Mouse (Mus musculus) 3T3-L1 (cell line): ENCODE measurements around the gene Mapkapk2.
A peak's percentile ranks its signal among the peaks of the same experiment; 100 is the strongest.

Experiments used
- DNase-seq: peaks from one replicate; pipeline ENCODE4 v3.0.0-alpha.2; 2015; ENCODE audit warnings: low read depth, low spot score

The Mapkapk2 gene

GRCm38 (mm10) chr1:131112576-131112975 lies 14.9 kb upstream of the Mapkapk2 start:
- DNase-seq: peak; percentile 86

DNA sequence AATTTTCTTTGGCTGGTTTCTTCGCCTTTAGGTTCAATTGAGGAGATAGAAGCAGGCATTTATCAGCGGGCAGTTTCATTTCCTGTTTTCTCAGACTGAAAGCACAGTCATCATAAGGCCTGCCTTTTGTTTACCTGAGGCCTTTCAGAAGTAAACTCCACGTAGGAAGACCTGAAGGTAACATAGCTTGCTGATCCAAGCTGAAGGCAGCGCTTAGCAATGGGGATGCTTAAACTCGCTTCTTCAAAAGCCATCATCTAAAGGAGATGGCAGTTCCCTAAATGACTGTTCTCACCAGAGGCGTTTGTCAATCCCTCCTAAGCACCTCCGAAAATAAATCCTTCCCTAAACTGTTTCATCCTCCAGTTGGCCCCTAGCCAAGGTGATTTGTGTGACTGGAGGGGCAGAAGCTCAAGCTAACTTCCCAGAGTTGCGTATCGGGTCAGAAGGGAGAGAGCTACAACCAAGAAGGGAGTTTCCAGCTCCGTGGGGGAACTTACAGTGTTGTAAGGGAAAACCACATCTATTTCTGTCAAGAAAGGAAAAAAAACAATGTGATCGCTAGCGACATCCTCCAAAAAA lies 13.0 kb upstream of the Mapkapk2 start:
- DNase-seq: peak; percentile 55

DNA sequence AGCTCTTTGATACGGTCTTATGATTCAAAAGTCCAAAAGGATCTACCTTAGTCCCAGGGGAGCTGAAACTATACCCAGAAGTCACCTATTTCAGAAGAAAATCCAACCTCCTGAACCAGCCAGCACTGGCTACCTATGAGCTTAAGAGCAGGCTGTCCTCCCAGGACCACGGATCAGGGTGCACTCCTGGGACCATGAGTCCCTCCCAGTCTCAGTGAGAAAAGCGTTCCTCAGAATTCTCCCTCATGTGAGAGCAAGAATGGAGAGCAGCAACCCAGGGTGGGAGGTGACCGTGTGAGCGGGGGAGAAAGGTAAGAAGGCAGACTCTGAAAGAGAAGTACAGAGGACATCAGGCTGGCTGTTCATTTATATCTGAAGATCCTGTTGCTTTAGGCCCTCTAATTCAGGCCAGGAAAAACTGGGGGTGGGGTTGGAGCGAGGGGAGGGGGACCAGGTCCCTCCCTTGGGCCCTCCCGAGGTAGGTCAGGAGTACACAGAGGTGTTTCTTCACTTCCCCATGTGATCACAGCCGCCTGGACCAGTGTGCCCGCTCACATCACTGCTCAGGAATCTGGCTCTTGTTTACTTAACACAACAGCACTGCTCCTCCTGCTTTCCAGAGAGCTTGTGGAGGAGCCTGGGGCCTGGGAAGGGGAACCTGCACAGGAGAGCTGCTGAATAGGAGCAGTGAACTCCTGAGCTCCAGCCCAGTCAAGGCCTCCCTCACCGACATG lies 10.1 kb upstream of the Mapkapk2 start:
- DNase-seq: peak; percentile 87

- no peak for DNase-seq
Measured at GRCm38 (mm10) chr1:131103776-131104424, 6.3 kb upstream of the Mapkapk2 start.

DNA sequence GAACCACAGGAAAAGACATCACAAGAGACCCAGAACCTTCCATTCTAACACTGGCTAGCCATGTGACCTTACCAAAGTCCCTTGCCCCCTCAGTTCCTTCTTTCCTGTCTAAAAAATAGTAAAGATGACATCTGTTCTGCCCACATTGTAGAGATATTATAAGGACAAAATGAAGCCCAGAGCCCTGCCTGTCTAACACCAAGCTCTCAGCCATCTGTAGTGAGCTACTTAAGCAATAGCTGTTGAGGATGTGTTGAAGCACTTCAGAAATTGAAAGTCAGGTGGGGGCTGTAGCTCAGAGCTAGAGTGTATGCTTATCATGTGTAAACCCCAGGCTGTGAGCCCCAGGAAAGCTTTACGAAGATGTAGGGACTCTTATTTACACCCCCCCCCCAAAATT lies 3.2 kb upstream of the Mapkapk2 start:
- no peak for DNase-seq

DNA sequence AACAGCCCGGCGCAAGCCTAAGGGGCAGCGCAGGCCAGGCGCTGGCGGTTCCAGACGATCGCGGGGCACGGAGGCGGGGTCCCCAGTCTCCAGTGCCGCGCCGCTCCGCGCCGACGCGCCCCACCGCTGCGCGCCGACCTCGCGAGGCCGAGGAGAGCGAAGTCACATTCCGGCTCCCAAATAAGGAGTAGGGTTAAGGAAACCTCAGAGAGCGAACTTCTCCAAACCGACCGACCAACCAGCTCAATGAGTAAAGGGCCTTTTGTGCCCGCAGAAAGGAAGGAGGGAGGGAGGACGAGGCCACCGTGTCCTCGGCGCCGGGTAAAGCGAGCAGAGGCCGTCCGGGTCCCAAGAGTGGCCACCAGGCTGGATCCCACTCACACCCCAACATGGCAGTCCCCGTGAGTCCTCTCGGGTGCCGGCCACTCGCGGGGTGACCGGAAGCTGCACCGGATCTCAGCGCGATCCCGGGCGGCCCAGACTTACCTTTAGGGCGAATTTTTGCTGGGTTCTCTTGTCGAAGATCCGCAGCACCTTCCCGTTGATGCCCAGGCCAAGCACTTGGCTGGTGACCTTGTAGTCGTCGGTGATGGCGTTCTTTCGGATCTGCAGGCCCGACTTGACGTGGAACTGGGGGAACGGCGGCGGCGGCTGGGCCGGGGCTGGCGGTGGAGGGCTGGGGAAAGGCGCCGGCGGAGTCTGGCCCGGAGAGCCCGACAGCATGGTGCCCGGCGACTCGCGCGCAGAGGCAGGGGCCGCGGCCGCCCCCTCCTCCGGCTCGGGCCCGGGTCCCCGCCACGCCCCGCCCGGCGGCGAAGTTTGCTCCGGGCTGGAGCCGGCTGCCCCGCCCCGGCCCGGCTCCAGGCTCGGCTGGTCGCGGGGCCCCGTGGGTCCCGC lies 575 bp downstream of the Mapkapk2 start:
- DNase-seq: peak; percentile 81

DNA sequence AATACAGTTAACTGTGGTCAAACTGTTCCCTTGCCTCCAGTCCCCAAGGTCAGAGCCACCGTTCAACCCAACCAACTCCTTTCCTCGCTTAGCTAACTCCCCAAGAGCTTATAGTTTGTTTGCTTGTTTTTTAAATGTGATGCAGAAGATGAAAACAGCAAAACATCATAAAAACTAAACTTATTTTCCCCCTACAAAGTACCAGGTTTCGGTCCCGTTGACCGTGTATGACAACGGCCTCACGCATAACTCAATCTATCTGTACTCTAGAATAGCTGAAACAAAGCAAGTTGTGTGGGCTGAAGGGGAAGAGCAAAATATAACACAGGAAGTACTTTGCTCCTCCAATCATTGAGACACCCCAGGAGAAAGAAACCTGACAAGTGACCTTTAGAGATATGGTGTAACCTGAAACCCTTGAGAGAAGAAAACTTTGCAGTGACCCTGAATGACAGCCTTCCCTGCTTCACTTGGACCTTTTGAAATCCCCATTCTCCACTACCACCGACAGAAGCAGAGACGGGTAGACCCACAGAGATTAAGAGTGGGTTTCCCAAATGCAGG lies 1.4 kb downstream of the Mapkapk2 start:
- no peak for DNase-seq

GRCm38 (mm10) chr1:131095574-131095973 lies 2.1 kb downstream of the Mapkapk2 start:
- DNase-seq: no peak

DNA sequence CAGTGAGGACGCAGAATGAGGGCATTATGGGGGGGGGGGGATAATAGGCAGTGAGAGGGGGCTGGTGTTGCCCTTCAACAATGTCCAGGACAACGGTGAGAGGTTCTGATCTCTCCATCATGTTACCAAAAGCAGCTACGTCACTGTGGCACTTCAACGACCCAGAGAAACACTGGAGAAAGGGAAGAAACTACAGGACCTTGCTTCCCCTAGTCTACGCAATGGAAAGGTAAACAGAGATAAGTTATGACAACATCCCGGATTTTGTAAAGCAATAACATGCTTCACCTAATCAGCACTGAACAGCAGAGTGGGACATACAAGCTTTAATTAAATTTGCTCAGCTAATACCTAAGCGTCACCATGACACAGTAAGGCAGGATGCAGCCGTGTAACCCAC lies 3.7 kb downstream of the Mapkapk2 start:
- DNase-seq: no peak

- DNase-seq: no peak
Measured at GRCm38 (mm10) chr1:131092846-131093245, 4.8 kb downstream of the Mapkapk2 start.

DNA sequence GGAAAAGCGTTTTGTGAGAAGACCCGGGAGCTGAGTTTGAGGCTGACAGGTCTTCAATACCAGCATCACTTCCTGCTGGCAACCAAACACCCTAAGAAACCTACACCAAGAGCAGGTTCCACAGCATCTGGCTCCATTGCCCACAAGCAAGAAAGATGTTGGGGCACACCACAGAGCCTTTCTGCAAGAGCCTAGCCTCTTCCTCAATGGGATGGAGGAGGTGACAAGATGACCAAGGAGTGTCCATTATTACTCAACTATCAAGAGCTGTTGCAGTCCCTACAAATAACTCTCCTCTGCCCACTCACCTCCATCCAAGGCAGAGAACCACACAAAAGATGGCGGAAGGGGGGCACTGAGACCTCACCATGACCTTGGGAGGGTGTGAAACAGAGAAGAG lies 5.5 kb downstream of the Mapkapk2 start:
- DNase-seq: no peak

GRCm38 (mm10) chr1:131091481-131091880 lies 6.1 kb downstream of the Mapkapk2 start:
- no peak for DNase-seq

DNA sequence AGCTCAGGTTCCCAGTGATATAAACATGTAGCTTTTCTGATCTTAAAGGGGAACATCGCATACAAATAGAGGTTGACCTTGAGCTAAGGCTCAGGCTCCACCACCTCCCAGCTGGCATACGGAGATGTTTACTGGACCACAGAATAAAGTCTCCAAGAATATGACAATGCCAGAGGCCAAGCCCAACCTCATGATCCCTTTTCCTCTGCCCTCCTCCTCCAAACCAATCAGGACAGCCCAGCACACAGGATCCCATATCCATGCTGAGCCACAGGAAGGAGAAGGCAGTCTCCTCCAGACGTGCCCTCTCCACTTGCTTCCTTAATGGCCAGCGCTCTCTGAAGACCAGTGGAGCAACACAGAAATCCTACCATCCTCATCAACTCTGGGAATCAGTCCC lies 6.7 kb downstream of the Mapkapk2 start:
- DNase-seq: no peak

DNA sequence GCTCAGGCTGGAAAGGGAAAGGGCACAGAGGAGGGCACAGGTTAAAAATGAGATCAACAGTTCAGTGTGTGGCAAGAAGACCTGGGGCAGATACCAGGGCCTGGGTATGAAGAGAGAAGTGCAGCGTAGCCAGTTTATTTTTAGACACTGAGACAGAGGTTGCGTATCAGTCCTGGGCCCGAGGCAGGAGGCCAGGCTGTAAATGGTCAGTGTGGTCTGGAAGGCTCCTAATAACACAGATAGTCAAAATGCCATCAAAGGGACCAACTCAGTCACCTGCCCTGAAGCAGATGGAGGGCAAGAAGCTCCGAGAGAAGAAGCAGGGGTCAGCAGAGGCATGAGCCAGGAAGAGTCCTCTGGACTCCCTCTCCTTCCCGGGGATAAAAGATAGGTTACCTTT lies 7.4 kb downstream of the Mapkapk2 start:
- no peak for DNase-seq

DNA sequence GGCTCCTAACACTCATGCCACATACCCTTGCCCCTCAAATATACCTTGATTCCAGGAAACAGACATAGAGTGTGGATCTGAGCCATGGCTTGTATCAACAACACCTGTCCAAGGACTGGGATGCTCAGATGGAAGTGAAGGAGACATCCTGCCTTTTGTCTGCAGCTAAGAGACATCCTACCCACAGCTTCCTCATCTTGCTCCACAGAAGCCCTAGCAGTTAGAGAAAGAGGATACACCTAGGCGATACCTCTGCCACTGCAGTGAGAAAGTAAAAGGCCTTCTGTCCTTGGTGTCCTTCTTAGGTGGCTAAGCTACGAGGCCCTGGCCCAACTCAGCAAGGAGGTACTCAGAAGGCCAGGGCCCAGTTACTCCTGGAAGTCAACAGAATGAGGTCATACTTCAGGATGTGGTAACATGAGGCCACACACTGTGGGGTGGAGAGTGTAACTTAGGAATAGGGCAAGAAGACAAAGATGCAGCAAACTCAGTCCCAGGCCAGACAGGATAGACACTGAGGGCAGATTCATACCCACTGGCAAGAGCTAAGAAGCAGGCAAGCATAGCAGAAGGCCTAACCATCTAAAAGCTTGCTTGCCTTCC lies 8.0 kb downstream of the Mapkapk2 start:
- DNase-seq: peak; percentile 56

- DNase-seq: no peak
Measured at GRCm38 (mm10) chr1:131088547-131088946, 9.1 kb downstream of the Mapkapk2 start.

GRCm38 (mm10) chr1:131086907-131087306 lies 10.7 kb downstream of the Mapkapk2 start:
- peak; percentile 53 for DNase-seq

GRCm38 (mm10) chr1:131085957-131086739 lies 11.5 kb downstream of the Mapkapk2 start:
- DNase-seq: no peak

DNA sequence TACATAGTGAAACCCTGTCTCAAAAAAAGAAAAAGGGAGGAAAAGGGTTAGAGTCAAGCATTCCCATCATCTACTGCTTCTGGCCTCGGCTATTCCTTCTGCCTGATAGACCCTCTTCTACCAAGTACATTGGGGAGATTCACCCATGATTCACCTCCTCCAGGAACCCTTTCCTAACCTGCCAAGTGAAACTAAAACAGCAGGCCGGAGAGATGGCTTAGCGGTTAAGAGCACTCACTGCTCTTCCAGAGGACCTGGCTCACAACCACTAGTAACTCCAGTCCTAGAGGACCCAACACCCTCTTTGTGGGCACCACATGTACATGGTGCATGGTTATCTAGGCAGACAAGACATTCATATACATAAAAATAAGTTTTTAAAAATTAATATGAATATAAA lies 12.4 kb downstream of the Mapkapk2 start:
- no peak for DNase-seq

DNA sequence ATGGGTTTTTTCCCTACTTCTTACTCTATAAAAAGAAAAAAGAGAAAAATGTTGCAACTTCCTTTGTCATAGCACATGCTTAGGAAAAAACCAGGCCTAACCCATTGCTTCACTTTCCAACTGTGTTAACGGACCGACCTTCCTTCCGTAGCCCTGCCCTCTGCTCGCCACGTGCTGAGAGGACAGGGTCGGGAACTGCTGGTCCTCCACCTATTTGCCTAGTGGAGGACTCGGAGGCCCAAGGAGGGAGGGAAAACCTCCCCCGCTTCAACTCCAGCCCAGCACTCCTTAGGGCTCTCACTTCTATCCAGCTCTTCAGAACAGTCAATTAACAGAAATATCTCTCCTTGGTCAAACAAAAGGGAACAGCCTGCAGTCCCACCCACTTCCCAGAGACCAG lies 13.3 kb downstream of the Mapkapk2 start:
- peak; percentile 54 for DNase-seq
